Mouse (Mus musculus) forelimb bud, embryonic 11.5 days (tissue): ENCODE data around the gene Rgl2.
A peak's percentile ranks its signal among the peaks of the same experiment; 100 is the strongest.
"Not testable (repeated sequence)": the region's sequence is repeated elsewhere in the genome, so short reads cannot be mapped to it uniquely, and the experiment has no call there.

Experiments
- DNase-seq: peaks from one replicate; pipeline ENCODE4 v3.0.0-alpha.2; 2012; ENCODE audit warnings: low read depth, low spot score

Gene Rgl2

GRCm38 (mm10) chr17:33929371-33930279 is at the start of gene Rgl2:
Rgl2 (plus strand) TSS chr17:33929543.
- peak; percentile 94 for DNase-seq

- not testable (repeated sequence) for DNase-seq
These were observed 45.0 kb upstream of the Rgl2 start for GRCm38 (mm10) chr17:33884320-33884719.

GRCm38 (mm10) chr17:33887802-33888201 is 41.5 kb upstream of the Rgl2 start:
- not testable (repeated sequence) for DNase-seq

GRCm38 (mm10) chr17:33888230-33888629 is 41.1 kb upstream of the Rgl2 start:
- not testable (repeated sequence) for DNase-seq

GRCm38 (mm10) chr17:33889941-33890532 is 39.3 kb upstream of the Rgl2 start:
- not testable (repeated sequence) for DNase-seq

GRCm38 (mm10) chr17:33890533-33891059 is 38.7 kb upstream of the Rgl2 start, which contains the start of gene Kifc1:
Kifc1 (minus strand) TSS chr17:33890661.
- peak; percentile 100 for DNase-seq

- DNase-seq: no peak
These were observed 38.0 kb upstream of the Rgl2 start for GRCm38 (mm10) chr17:33891357-33891756.

GRCm38 (mm10) chr17:33891892-33892291 is 37.5 kb upstream of the Rgl2 start:
- DNase-seq: not testable (repeated sequence)

GRCm38 (mm10) chr17:33892429-33892828 is 36.9 kb upstream of the Rgl2 start:
- no peak for DNase-seq

GRCm38 (mm10) chr17:33893011-33893410 is 36.3 kb upstream of the Rgl2 start:
- not testable (repeated sequence) for DNase-seq

- DNase-seq: peak; percentile 70
These were observed 32.1 kb upstream of the Rgl2 start for GRCm38 (mm10) chr17:33897114-33897794.

GRCm38 (mm10) chr17:33898193-33898592 is 31.1 kb upstream of the Rgl2 start:
- not testable (repeated sequence) for DNase-seq

- no peak for DNase-seq
These were observed 29.7 kb upstream of the Rgl2 start for GRCm38 (mm10) chr17:33899642-33900041.

- no peak for DNase-seq
These were observed 28.9 kb upstream of the Rgl2 start for GRCm38 (mm10) chr17:33900281-33900988.

GRCm38 (mm10) chr17:33900989-33901314 is 28.4 kb upstream of the Rgl2 start:
- DNase-seq: no peak

- DNase-seq: no peak
These were observed 27.7 kb upstream of the Rgl2 start for GRCm38 (mm10) chr17:33901653-33902052.

- no peak for DNase-seq
These were observed 27.3 kb upstream of the Rgl2 start for GRCm38 (mm10) chr17:33902079-33902478.

GRCm38 (mm10) chr17:33902491-33902890 is 26.9 kb upstream of the Rgl2 start:
- no peak for DNase-seq

- not testable (repeated sequence) for DNase-seq
These were observed 25.3 kb upstream of the Rgl2 start for GRCm38 (mm10) chr17:33903911-33904651.

GRCm38 (mm10) chr17:33904835-33905234 is 24.5 kb upstream of the Rgl2 start, which contains the start of gene Platr17:
Platr17 (plus strand) TSS chr17:33905135.
- DNase-seq: not testable (repeated sequence)
